Mouse (Mus musculus): ENCODE data around the gene Dapk3. TPM values are rescaled to one million over a fixed set of nuclear protein-coding genes. Genes with fewer than 3 reads are reported as not detected.

Gene Dapk3
- polyA plus RNA-seq, 1 experiment = 64.8 TPM

DNA sequence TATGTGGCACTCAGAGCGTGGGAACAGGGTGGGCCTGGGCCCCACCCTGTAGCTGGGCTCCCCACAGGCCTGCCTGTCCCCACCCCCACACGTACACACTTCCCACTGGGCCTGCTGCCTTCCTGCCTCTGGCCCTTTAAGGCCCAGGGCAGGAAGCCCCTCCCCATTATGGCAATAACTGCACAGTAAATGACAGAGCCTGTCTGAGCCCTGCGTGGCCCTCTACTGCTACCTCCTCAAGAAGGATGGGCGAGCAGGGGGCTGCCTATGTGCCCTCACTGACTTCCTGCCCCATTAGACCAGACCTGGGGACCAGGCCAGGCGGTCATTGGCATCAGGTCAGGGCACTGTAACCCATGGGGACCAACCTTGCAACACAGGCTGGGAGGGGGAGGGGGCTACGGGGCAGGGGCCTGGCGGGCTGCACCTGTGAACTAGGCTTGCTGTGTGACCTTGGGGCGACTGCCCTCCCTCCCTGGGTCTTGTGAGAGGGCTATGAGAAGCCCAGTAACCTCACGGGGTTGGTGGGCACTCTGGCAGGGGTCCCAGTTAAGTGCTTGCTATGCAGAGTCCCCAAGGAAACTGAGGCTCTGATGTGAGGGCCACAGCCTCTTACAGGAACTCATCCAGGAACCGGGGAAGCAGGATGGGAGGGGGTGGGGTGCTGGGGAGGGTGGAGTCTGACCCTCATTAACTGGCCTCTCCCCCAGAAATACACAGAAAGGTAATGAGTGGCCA is 41.9 kb upstream of the Dapk3 start:
- Histone ChIP-seq H3K4me1 (ENCODE audit: control insufficient read depth, insufficient read depth, low read length) (peaks cover 2% of the 10 kb centered on the region), H3K9ac (ENCODE audit: low read depth, poor library complexity, severe bottlenecking) (peak overlapping the region; percentile 97), H3K27ac (ENCODE audit: insufficient read depth, low read length) (peak overlapping the region; percentile 89), H3K27me3 (ENCODE audit: control insufficient read depth, insufficient read depth, low read length, poor library complexity, severe bottlenecking) (no peaks in the 10 kb centered on the region), H3K9me3 (replicated peaks; ENCODE audit: control insufficient read depth, insufficient read depth, low read length, poor library complexity, severe bottlenecking) (no peaks in the 10 kb centered on the region), H3K36me3 (ENCODE audit: control insufficient read depth, insufficient read depth, low read length, poor library complexity, severe bottlenecking) (peaks cover 17% of the 10 kb centered on the region), H3K4me3 (ENCODE audit: low read depth, low read length) (peak overlapping the region; percentile 95)
- TF ChIP-seq EP300 (IDR thresholded peaks at IDR 0.05; ENCODE audit: insufficient read depth, low read depth, low read length) (peak; percentile 50; the same call in 1 of the 2 replicates), CTCF (IDR thresholded peaks at IDR 0.05; ENCODE audit: low read depth, low read length) (no peak), POLR2A (IDR thresholded peaks at IDR 0.05; ENCODE audit: insufficient read depth, low read length) (no peak)

DNA sequence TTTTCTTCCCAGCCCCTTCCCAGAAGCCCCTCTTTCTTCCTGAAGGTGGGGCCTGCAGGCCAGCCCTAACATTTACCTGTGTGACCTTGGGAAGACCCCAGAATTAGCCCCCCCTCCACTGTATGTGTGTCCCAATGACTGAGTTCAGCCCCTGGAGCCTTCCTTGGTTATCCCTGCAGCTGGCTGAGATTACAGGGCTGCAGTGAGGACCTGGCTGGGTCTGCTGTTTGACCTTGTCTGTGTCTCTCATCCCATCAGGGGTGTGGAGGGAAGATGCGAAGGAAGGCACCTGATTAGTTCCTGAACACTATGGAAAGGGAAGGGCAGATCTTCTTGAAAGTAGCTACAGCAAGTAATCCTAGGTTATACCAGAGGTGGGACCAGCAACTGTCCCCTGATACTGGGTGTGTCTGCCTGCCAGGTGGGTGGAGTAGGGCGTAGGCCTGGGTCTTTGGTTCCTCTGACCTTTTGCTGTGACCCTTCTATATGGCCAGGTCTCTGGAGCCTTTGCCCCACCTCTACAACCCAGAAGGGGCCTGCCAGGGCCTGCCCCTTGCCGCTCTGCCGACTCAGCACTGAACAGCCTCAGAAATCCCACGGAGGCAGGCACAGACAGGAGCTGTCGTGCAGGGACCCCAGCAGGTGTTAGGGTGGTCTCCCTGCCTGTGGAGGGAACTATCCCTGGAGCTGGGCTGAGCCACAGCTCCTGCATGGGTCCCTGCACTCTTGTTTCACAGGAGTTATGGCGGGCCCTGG is 41.2 kb upstream of the Dapk3 start:
- Histone ChIP-seq H3K4me1 (ENCODE audit: control insufficient read depth, insufficient read depth, low read length) (peaks cover 2% of the 10 kb centered on the region), H3K4me3 (ENCODE audit: low read depth, low read length) (peak overlapping the region; percentile 44), H3K9me3 (replicated peaks; ENCODE audit: control insufficient read depth, insufficient read depth, low read length, poor library complexity, severe bottlenecking) (no peaks in the 10 kb centered on the region), H3K36me3 (ENCODE audit: control insufficient read depth, insufficient read depth, low read length, poor library complexity, severe bottlenecking) (peaks cover 20% of the 10 kb centered on the region), H3K27me3 (ENCODE audit: control insufficient read depth, insufficient read depth, low read length, poor library complexity, severe bottlenecking) (no peaks in the 10 kb centered on the region), H3K9ac (ENCODE audit: low read depth, poor library complexity, severe bottlenecking) (peak overlapping the region; percentile 97), H3K27ac (ENCODE audit: insufficient read depth, low read length) (peak overlapping the region; percentile 89)
- TF ChIP-seq EP300 (IDR thresholded peaks at IDR 0.05; ENCODE audit: insufficient read depth, low read depth, low read length) (peak; percentile 93), POLR2A (IDR thresholded peaks at IDR 0.05; ENCODE audit: insufficient read depth, low read length) (no peak)

DNA sequence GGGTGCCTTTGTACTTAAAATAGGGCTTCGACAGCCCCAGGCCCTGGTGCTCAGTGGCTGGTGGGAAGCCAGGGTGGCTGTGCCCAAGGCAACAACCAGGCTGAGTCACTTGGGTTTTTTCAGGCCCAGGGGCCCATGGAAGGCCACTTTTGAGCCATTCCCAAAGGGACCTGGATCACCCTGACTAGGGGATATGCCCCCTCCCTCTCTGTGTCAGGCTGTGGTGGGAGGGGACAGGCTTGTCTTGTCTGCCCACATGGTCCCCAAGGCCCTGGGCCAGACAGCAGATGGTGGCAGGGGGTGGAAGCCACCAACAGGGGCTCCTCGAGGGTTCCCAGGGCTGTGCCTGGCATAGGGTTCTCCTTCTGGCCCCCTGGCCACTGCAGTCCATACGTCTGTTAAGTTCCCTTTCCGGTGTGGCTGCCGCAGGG is 40.2 kb upstream of the Dapk3 start:
- peaks cover 2% of the 10 kb centered on the region for H3K4me1 ChIP-seq (ENCODE audit: control insufficient read depth, insufficient read depth, low read length)
- no peaks in the 10 kb centered on the region for H3K9me3 ChIP-seq (replicated peaks; ENCODE audit: control insufficient read depth, insufficient read depth, low read length, poor library complexity, severe bottlenecking)
- TF ChIP-seq POLR2A (IDR thresholded peaks at IDR 0.05; ENCODE audit: insufficient read depth, low read length) (no peak), CTCF (IDR thresholded peaks at IDR 0.05; ENCODE audit: low read depth, low read length) (no peak), EP300 (IDR thresholded peaks at IDR 0.05; ENCODE audit: insufficient read depth, low read depth, low read length) (no peak)
- peak overlapping the region; percentile 10; the same call in 1 of the 2 replicates for H3K4me3 ChIP-seq (ENCODE audit: low read depth, low read length)
- peak overlapping the region; percentile 51 for H3K27ac ChIP-seq (ENCODE audit: insufficient read depth, low read length)
- no peaks in the 10 kb centered on the region for H3K27me3 ChIP-seq (ENCODE audit: control insufficient read depth, insufficient read depth, low read length, poor library complexity, severe bottlenecking)
- peak overlapping the region; percentile 69 for H3K9ac ChIP-seq (ENCODE audit: low read depth, poor library complexity, severe bottlenecking)
- H3K36me3 ChIP-seq (ENCODE audit: control insufficient read depth, insufficient read depth, low read length, poor library complexity, severe bottlenecking) = peaks cover 20% of the 10 kb centered on the region

DNA sequence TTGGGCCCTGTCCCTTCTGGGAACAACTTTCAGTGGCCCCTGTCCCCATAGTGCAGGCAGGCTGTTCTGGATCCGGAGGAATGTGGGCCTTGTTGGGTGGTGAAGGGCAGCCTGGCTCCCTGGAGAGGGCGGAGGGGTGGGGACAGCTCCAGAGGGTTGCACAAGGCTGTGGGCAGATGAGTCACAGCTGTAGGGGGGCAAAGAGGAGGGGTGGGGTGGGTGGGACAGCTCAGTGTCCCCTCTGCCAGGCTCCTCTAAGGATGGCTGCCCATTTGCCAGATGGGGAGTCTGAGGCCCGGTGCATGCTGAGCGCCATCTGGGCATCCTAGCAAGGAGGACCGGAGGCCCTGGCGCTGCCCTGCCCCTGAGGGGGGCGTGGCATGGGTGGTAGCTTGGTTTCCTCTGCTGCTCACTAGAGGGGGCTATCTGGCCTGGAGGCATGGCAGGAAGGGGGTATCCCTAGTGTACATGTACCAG is 39.6 kb upstream of the Dapk3 start:
- no peaks in the 10 kb centered on the region for H3K9me3 ChIP-seq (replicated peaks; ENCODE audit: control insufficient read depth, insufficient read depth, low read length, poor library complexity, severe bottlenecking)
- H3K4me3 ChIP-seq (ENCODE audit: low read depth, low read length) = peak overlapping the region; percentile 8; the same call in 1 of the 2 replicates
- TF ChIP-seq EP300 (IDR thresholded peaks at IDR 0.05; ENCODE audit: insufficient read depth, low read depth, low read length) (no peak), CTCF (IDR thresholded peaks at IDR 0.05; ENCODE audit: low read depth, low read length) (peak; percentile 34), POLR2A (IDR thresholded peaks at IDR 0.05; ENCODE audit: insufficient read depth, low read length) (no peak)
- 0 out of 2 replicates have a peak overlapping the region, but pooled peaks have one; percentile 51 for H3K27ac ChIP-seq (ENCODE audit: insufficient read depth, low read length)
- no peaks in the 10 kb centered on the region for H3K27me3 ChIP-seq (ENCODE audit: control insufficient read depth, insufficient read depth, low read length, poor library complexity, severe bottlenecking)
- H3K36me3 ChIP-seq (ENCODE audit: control insufficient read depth, insufficient read depth, low read length, poor library complexity, severe bottlenecking) = peaks cover 24% of the 10 kb centered on the region
- H3K4me1 ChIP-seq (ENCODE audit: control insufficient read depth, insufficient read depth, low read length) = peaks cover 2% of the 10 kb centered on the region
- H3K9ac ChIP-seq (ENCODE audit: low read depth, poor library complexity, severe bottlenecking) = peak overlapping the region; percentile 69

DNA sequence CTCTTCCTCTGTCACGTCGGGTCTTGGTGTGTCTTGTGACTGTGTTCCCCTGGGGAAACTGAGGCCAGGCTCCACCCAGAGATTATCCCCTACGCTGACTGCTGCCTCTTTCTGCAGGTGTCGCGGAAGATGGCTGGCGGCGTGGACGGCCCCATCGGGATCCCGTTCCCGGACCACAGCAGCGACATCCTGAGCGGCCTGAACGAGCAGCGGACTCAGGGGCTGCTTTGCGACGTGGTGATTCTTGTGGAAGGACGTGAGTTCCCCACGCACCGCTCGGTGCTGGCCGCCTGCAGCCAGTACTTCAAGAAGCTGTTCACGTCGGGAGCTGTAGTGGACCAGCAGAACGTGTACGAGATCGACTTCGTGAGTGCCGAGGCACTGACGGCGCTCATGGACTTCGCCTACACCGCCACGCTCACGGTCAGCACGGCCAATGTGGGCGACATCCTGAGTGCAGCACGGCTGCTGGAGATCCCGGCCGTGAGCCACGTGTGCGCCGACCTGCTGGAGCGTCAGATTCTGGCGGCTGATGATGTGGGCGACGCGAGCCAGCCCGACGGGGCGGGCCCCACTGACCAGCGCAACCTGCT is 38.9 kb upstream of the Dapk3 start:
- no peak overlapping the region for H3K27ac ChIP-seq (ENCODE audit: insufficient read depth, low read length)
- peak overlapping the region; percentile 69 for H3K9ac ChIP-seq (ENCODE audit: low read depth, poor library complexity, severe bottlenecking)
- H3K4me1 ChIP-seq (ENCODE audit: control insufficient read depth, insufficient read depth, low read length) = peaks cover 2% of the 10 kb centered on the region
- peak overlapping the region; percentile 32 for H3K4me3 ChIP-seq (ENCODE audit: low read depth, low read length)
- no peaks in the 10 kb centered on the region for H3K9me3 ChIP-seq (replicated peaks; ENCODE audit: control insufficient read depth, insufficient read depth, low read length, poor library complexity, severe bottlenecking)
- peaks cover 31% of the 10 kb centered on the region for H3K36me3 ChIP-seq (ENCODE audit: control insufficient read depth, insufficient read depth, low read length, poor library complexity, severe bottlenecking)
- TF ChIP-seq CTCF (IDR thresholded peaks at IDR 0.05; ENCODE audit: low read depth, low read length) (no peak), EP300 (IDR thresholded peaks at IDR 0.05; ENCODE audit: insufficient read depth, low read depth, low read length) (no peak), POLR2A (IDR thresholded peaks at IDR 0.05; ENCODE audit: insufficient read depth, low read length) (no peak)
- no peaks in the 10 kb centered on the region for H3K27me3 ChIP-seq (ENCODE audit: control insufficient read depth, insufficient read depth, low read length, poor library complexity, severe bottlenecking)

All from ES-Bruce4 (cell line).